15 mouse cellular contexts compared by ENCODE assay signal in the genomic region with DNA sequence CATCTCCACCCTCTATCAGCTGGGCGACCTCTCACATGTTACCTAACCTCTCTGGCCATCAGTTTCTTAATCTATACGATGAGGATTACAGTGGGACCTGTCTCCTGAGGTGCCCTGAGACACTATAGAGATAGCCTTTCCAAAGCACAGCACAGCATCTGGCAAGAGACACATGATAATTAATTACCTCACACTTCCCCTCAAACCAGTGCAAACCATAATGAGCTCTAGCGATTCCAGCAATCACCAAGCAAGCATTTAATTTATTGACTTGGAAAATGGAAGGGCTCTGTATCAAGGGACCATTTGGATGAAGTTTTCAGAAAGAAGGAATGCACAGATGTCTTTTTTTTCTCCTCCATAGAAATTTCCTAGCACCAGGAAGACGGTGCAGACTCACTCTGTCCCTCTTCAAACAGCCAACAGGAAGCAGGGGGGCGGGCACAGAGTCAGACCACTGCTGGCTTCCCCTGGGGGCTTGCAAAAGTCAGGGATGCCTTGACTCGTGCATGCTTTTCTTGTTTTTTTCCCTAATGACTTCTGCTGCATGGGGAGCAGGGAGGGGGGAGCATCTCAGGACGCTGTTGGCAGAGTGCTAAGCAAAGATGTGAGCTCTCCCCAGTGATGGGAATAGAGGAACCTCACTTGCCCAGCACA. TPM values are rescaled to one million over a fixed set of nuclear protein-coding genes. Genes with fewer than 3 reads are reported as not detected.
DNase-seq lines count a peak whose midpoint lies in the region; ATAC-seq and TF ChIP-seq lines count a peak whose summit lies in the region.
"Had no signal": no experiment of that assay in that cellular context is flagged by ENCODE, and none has a peak within 500 bp of the region (broad histone marks: within the 10 kb centered on the region; RNA-seq: fewer than 3 reads in every experiment).

No protein-coding gene starts in this region.

- no peaks in the 10 kb centered on the region for H3K4me1 ChIP-seq in hindbrain, embryonic 11.5 days (replicated peaks; ENCODE audit: control insufficient read depth, insufficient read depth, low read length)
- H3K4me1 ChIP-seq in hindbrain, postnatal 0 days (ENCODE audit: insufficient read depth, low read length), result 0 out of 2 replicates have a peak, but pooled peaks cover 7% of the 10 kb centered on the region
- peaks cover 19% of the 10 kb centered on the region for H3K4me1 ChIP-seq in neural tube, embryonic 13.5 days (replicated peaks)

- no peaks in the 10 kb centered on the region for H3K27me3 ChIP-seq in hindbrain, embryonic 11.5 days (ENCODE audit: control insufficient read depth, insufficient read depth, low read length)
- no peaks in the 10 kb centered on the region for H3K27me3 ChIP-seq in hindbrain, postnatal 0 days (ENCODE audit: insufficient read depth, low read length)
- H3K27me3 ChIP-seq in neural tube, embryonic 13.5 days, result no peaks in the 10 kb centered on the region; the same call in 1 of the 2 replicates
- H3K27me3 ChIP-seq: embryonic facial prominence, embryonic 13.5 days had no signal

- DNase-seq in hindbrain, embryonic 11.5 days (ENCODE audit: low spot score), result no peak
- DNase-seq in hindbrain, postnatal 0 days (ENCODE audit: low spot score), result no peak
- DNase-seq in neural tube, embryonic 10.5 days (ENCODE audit: extremely low spot score, low spot score), result no peak
- peak; percentile 64 for DNase-seq in gastrocnemius, postnatal 14 days
- DNase-seq in skeletal muscle tissue, adult 2 months (ENCODE audit: low read depth, low spot score), result peak; percentile 43
- no peak for DNase-seq in spleen, adult 18-20 months
- DNase-seq: adrenal gland, postnatal 25 days; lung, adult 18-20 months had no signal

- intact Hi-C loops in gastrocnemius, postnatal 14 days (cut with DNase I; ENCODE audit: low total_unique reads), result no loop called here

- ATAC-seq in hindbrain, embryonic 11.5 days (ENCODE audit: low FRiP score), result peak; percentile 60; the same call in 1 of the 2 replicates
- no peak for ATAC-seq in hindbrain, postnatal 0 days
- peak; percentile 52 for ATAC-seq in neural tube, embryonic 13.5 days (ENCODE audit: low read depth)

- 0 out of 2 replicates have a peak overlapping the region, but pooled peaks have one; percentile 7 for H3K4me2 ChIP-seq in hindbrain, embryonic 11.5 days (replicated peaks; ENCODE audit: low read depth, low read length)
- H3K4me2 ChIP-seq in hindbrain, postnatal 0 days (ENCODE audit: low read depth, low read length), result no peak overlapping the region
- no peak overlapping the region for H3K4me2 ChIP-seq in neural tube, embryonic 13.5 days
- H3K4me2 ChIP-seq: embryonic facial prominence, embryonic 13.5 days had no signal

- H3K4me3 ChIP-seq in hindbrain, embryonic 11.5 days (ENCODE audit: low read depth, low read length), result no peak overlapping the region
- no peak overlapping the region for H3K4me3 ChIP-seq in hindbrain, postnatal 0 days (ENCODE audit: low read length)
- H3K4me3 ChIP-seq in neural tube, embryonic 13.5 days, result no peak overlapping the region
- H3K4me3 ChIP-seq: embryonic facial prominence, embryonic 13.5 days; heart, adult 2 months had no signal

- no peaks in the 10 kb centered on the region for H3K36me3 ChIP-seq in hindbrain, embryonic 11.5 days (ENCODE audit: control insufficient read depth, insufficient read depth, low read length)
- H3K36me3 ChIP-seq in hindbrain, postnatal 0 days (ENCODE audit: insufficient read depth, low read length), result no peaks in the 10 kb centered on the region
- H3K36me3 ChIP-seq in neural tube, embryonic 13.5 days, result no peaks in the 10 kb centered on the region
- H3K36me3 ChIP-seq: embryonic facial prominence, embryonic 13.5 days had no signal

- no peak for TF ChIP-seq CTCF in hindbrain, postnatal 0 days (IDR thresholded peaks at IDR 0.05; ENCODE audit: low read depth)

- no peaks in the 10 kb centered on the region for H3K9me3 ChIP-seq in hindbrain, embryonic 11.5 days (ENCODE audit: control insufficient read depth, low read length)
- no peaks in the 10 kb centered on the region for H3K9me3 ChIP-seq in hindbrain, postnatal 0 days (ENCODE audit: low read length)
- H3K9me3 ChIP-seq in neural tube, embryonic 13.5 days, result no peaks in the 10 kb centered on the region
- H3K9me3 ChIP-seq: embryonic facial prominence, embryonic 13.5 days had no signal

- WGBS in hindbrain, embryonic 11.5 days, result 52% methylated on average over 7 of the region's 7 CpGs
- 35% methylated on average over 7 of the region's 7 CpGs for WGBS in hindbrain, postnatal 0 days
- 36% methylated on average over 7 of the region's 7 CpGs for WGBS in neural tube, embryonic 13.5 days

- no peak overlapping the region for H3K27ac ChIP-seq in hindbrain, embryonic 11.5 days (ENCODE audit: low read depth, low read length)
- H3K27ac ChIP-seq in hindbrain, postnatal 0 days, result no peak overlapping the region
- no peak overlapping the region for H3K27ac ChIP-seq in neural tube, embryonic 13.5 days (replicated peaks)
- H3K27ac ChIP-seq: embryonic facial prominence, embryonic 13.5 days; macrophage had no signal

- H3K9ac ChIP-seq in hindbrain, embryonic 11.5 days (ENCODE audit: low read depth, low read length), result no peak overlapping the region
- H3K9ac ChIP-seq in hindbrain, postnatal 0 days (replicated peaks; ENCODE audit: low read length), result no peak overlapping the region
- no peak overlapping the region for H3K9ac ChIP-seq in neural tube, embryonic 13.5 days
- H3K9ac ChIP-seq: embryonic facial prominence, embryonic 13.5 days had no signal

RNA-seq across cellular contexts. Expression of gene Ghrhr, which starts 34.2 kb away (rescaled TPM):
- not detected in 2 replicates for polyA plus RNA-seq in hindbrain, embryonic 11.5 days (2014; fragmentation: Nextera tagmentation; extraction: Ambion mirVana)
- not detected in 2 replicates for total RNA-seq in hindbrain, postnatal 0 days (2014; rRNA removed)
- polyA plus RNA-seq in hindbrain, postnatal 0 days (2015; fragmentation: Nextera tagmentation; extraction: Ambion mirVana), result not detected in 2 replicates
- polyA plus RNA-seq in neural tube, embryonic 13.5 days (2015; fragmentation: Nextera tagmentation; extraction: Ambion mirVana), result not detected in 2 replicates
- not detected for total RNA-seq in gastrocnemius, postnatal 14 days (2021)
- total RNA-seq: adrenal gland, postnatal 25 days; heart, adult 2 months; layer of hippocampus, postnatal 25 days had no signal
- polyA plus RNA-seq: embryonic facial prominence, embryonic 13.5 days; heart, adult 2 months; heart, postnatal 0 days; limb, embryonic 11.5 days; macrophage had no signal

RNA-seq across cellular contexts. Expression of gene Adcyap1r1, which starts 41.5 kb away (rescaled TPM):
- polyA plus RNA-seq in hindbrain, embryonic 11.5 days (2014; fragmentation: Nextera tagmentation; extraction: Ambion mirVana), result 21.1 and 21.6 TPM in 2 replicates
- total RNA-seq in hindbrain, postnatal 0 days (2014; rRNA removed), result 236 and 269 TPM in 2 replicates
- 67.1 and 72.2 TPM in 2 replicates for polyA plus RNA-seq in hindbrain, postnatal 0 days (2015; fragmentation: Nextera tagmentation; extraction: Ambion mirVana)
- polyA plus RNA-seq in neural tube, embryonic 13.5 days (2015; fragmentation: Nextera tagmentation; extraction: Ambion mirVana), result 40.5 and 43.9 TPM in 2 replicates
- 1 to 10 TPM; 2.7 to 4.0 TPM for total RNA-seq in gastrocnemius, postnatal 14 days (2021)
- polyA plus RNA-seq: macrophage had no signal

Comparison
In these comparisons a context has a peak if more than half of its experiments do, and no peak if none do; other contexts are left out.
1. DNase-seq: peak in gastrocnemius, postnatal 14 days (single experiment) and skeletal muscle tissue, adult 2 months (single experiment); none in hindbrain, embryonic 11.5 days (single experiment), hindbrain, postnatal 0 days (single experiment), neural tube, embryonic 10.5 days (single experiment) and spleen, adult 18-20 months (0 of 2).